Mouse (Mus musculus): ENCODE data around the gene Actr5. TPM values are rescaled to one million over a fixed set of nuclear protein-coding genes. Genes with fewer than 3 reads are reported as not detected.
A peak's percentile ranks its signal among the peaks of the same experiment; 100 is the strongest.

Actr5 gene
- polyA plus RNA-seq, 1 experiment from 2014 or later: 10.9 TPM

DNA sequence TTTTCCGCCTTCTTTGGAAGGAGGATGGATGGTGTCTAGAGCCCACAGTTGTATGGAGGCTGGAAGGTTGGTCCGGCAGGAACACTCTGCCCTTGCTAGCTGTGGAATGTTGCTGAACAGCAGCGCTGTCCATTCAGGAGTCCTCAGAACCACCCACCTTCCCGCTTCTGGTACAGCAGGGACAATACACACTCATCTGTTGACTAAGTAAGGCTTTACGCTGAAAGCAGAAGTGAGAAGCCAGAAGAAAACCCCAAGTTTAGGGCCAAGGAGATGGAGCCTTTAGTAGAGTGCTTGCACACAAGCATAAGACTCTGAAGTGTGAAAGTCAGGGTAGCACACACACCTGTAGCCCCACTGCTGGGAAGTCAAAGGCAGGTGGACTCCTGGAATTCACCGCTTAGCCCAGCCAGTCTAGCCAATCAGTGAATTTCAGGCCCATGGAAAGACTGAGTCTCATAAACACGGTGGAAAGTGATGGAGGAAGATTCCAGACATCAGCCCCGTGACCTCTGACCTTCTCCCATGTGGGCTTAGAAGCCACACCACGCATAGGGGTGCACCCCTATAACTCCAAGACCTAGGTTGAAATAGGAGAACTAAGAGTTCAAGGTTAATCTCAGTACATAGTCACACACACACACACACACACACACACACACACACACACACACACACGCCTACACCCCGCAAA, 57.8 kb downstream of the Actr5 start:
- peaks cover 58% of the 10 kb centered on the region for H3K4me1 ChIP-seq
- H3K4me2 ChIP-seq: no peak overlapping the region
- no peak overlapping the region for H3K4me3 ChIP-seq (replicated peaks)
- no peaks in the 10 kb centered on the region for H3K36me3 ChIP-seq
- H3K27ac ChIP-seq: peak overlapping the region; percentile 67
- H3K9me3 ChIP-seq (replicated peaks): no peaks in the 10 kb centered on the region
- no peak; the same call in 1 of the 2 replicates for ATAC-seq (replicated peaks; ENCODE audit: low FRiP score)
- H3K27me3 ChIP-seq: no peaks in the 10 kb centered on the region
- WGBS: 38% methylated on average over 11 of the region's 11 CpGs
- H3K9ac ChIP-seq: no peak overlapping the region

DNA sequence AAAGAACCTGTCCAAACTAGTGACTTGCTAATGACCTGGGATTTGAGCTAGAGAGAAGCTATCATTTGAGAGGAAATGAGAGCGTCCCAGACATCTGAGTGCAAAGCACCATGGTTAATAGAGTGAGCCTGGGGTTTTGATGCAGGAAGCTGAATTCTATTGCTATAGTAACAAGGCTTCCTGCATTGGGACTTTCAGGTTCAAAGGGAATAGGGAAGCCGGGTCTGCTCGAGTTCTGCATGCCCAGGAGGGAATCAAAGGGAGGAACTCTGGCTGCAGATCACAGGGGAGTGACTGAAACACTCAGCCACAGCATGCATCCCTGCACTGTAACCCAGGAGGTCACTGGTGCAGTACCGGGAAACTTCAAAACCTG, 58.3 kb downstream of the Actr5 start:
- no peak overlapping the region for H3K9ac ChIP-seq
- no peaks in the 10 kb centered on the region for H3K9me3 ChIP-seq (replicated peaks)
- 0 out of 2 replicates have a peak overlapping the region, but pooled peaks have one; percentile 7 for H3K4me2 ChIP-seq
- peak; percentile 17; the same call in 1 of the 2 replicates for ATAC-seq (replicated peaks; ENCODE audit: low FRiP score)
- no peak overlapping the region for H3K4me3 ChIP-seq (replicated peaks)
- H3K27ac ChIP-seq: peak overlapping the region; percentile 67
- peaks cover 59% of the 10 kb centered on the region for H3K4me1 ChIP-seq
- 5% methylated on average over 4 of the region's 4 CpGs for WGBS
- H3K27me3 ChIP-seq: no peaks in the 10 kb centered on the region
- H3K36me3 ChIP-seq: no peaks in the 10 kb centered on the region

DNA sequence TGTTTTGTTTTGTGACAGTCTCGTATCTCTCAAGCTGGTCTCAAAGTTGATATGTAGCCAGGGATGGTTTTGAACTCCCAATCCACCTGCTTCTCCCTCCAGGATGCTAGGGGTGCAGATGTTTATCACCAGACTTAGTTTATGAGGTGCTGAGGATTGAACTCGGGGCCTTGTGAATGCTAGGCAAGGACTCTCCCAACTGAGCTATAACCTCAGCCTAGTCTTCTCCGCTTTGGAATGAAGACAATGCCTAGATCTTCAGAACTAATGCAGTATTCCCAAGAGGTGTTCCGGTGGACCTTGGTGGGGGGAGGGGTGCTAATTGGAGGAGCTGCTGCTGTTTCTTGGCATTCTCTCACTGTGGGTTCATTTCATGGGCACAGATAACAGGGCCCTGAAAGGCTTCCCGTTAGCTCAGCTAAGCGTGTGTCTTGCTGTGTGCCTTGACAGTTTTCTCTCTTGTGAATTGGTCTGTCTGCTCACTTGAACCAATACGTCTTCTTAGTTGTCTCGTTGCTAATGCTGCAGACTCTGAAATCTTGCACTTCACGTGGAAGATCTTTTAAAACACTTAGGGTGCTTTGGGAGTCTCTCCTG, 59.7 kb downstream of the Actr5 start:
- no peak overlapping the region for H3K27ac ChIP-seq
- WGBS: 58% methylated on average over 9 of the region's 9 CpGs
- H3K4me3 ChIP-seq (replicated peaks): no peak overlapping the region
- H3K27me3 ChIP-seq: no peaks in the 10 kb centered on the region
- no peak overlapping the region for H3K9ac ChIP-seq
- no peaks in the 10 kb centered on the region for H3K9me3 ChIP-seq (replicated peaks)
- H3K36me3 ChIP-seq: no peaks in the 10 kb centered on the region
- ATAC-seq (replicated peaks; ENCODE audit: low FRiP score): no peak
- no peak overlapping the region for H3K4me2 ChIP-seq
- H3K4me1 ChIP-seq: peaks cover 72% of the 10 kb centered on the region

DNA sequence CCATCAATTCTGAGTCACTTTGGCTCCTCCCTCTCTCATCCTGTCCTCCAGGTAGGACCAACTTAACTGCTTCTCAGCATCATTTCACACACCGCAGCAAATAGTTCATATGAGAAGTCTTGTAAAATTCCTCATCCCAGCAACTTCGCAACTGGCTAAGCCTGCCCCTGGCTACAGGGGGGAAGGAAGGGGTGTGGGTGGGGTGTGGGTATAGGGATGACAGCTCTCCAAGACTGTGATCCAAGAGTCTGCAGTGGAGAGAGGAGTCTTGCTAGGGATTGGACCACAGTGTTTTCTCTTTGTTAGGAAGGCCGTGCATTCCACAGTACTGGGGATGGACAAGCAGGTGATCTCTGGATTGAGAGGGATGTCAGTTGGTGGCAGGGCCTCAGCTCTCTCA, 60.2 kb downstream of the Actr5 start:
- Histone ChIP-seq H3K4me3 (replicated peaks) (no peak overlapping the region), H3K9ac (no peak overlapping the region), H3K27ac (no peak overlapping the region), H3K4me1 (peaks cover 78% of the 10 kb centered on the region), H3K9me3 (replicated peaks) (no peaks in the 10 kb centered on the region), H3K36me3 (no peaks in the 10 kb centered on the region), H3K4me2 (no peak overlapping the region), H3K27me3 (no peaks in the 10 kb centered on the region)
- 44% methylated on average over 3 of the region's 3 CpGs for WGBS
- ATAC-seq (replicated peaks; ENCODE audit: low FRiP score): no peak

DNA sequence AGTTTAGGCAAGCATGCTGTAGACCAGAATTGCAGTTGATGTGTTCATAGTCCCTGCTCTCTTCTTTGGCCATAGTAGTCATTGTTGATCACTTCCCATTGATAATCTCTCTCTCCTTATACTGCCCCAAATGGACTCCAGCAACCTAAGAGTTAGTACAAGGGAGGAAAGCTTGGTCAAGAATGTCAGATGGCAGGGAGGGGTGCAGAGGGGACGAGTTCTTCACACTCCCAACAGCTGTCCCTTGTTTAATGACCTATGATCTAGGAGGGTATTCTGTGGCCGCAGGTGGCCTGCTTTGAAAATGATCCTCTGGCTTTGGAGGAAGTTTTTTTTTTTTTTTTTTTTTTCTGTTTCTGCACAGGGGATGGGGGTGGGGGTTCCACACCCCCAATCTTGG, 61.7 kb downstream of the Actr5 start:
- no peaks in the 10 kb centered on the region for H3K27me3 ChIP-seq
- H3K9ac ChIP-seq: no peak overlapping the region
- no peaks in the 10 kb centered on the region for H3K9me3 ChIP-seq (replicated peaks)
- H3K4me1 ChIP-seq: peaks cover 76% of the 10 kb centered on the region
- 0 out of 2 replicates have a peak, but pooled peaks have one; percentile 28 for ATAC-seq (replicated peaks; ENCODE audit: low FRiP score)
- WGBS: 18% methylated on average over 2 of the region's 2 CpGs
- no peak overlapping the region for H3K27ac ChIP-seq
- H3K4me2 ChIP-seq: no peak overlapping the region
- H3K4me3 ChIP-seq (replicated peaks): no peak overlapping the region
- H3K36me3 ChIP-seq: no peaks in the 10 kb centered on the region

DNA sequence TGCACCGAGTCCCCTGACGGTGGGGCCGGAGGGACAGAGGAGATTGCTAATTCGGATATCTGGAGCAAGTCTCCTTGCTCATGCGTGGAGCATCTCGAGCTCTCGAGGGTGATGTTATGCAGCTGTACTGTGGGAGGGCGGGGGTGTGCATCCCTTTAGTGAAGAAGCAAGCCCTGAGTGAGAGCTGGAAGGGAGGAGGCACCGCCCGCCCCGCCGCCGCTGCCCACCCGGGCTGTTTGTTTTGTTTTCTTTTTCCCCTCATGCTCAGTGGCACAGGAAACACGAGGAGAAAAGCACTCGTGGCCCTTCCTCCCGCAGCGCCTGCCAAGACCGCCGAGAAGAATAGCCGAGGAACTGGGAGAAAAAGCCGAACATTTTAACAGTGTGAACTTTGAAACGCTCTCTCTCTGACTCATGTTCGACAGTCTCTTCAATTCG, 63.1 kb downstream of the Actr5 start:
- no peaks in the 10 kb centered on the region for H3K27me3 ChIP-seq
- peaks cover 63% of the 10 kb centered on the region for H3K4me1 ChIP-seq
- H3K4me2 ChIP-seq: peak overlapping the region; percentile 53
- ATAC-seq (replicated peaks; ENCODE audit: low FRiP score): no peak
- H3K4me3 ChIP-seq (replicated peaks): peak overlapping the region; percentile 23
- no peak overlapping the region for H3K9ac ChIP-seq
- H3K27ac ChIP-seq: peak overlapping the region; percentile 66
- no peaks in the 10 kb centered on the region for H3K36me3 ChIP-seq
- 19% methylated on average over 25 of the region's 25 CpGs for WGBS
- no peaks in the 10 kb centered on the region for H3K9me3 ChIP-seq (replicated peaks)

MicroRNA genes within 50 kb of the gene (microRNA counts, 519-probe panel; counts per million panel counts)
- microRNA mmu-miR-3474: 2,080 counts per million, percentile 20 among the panel's probes with 10 or more counts

Small RNA genes lying within 50 kb of the gene (microRNA-seq; reads per million reads assigned to microRNA genes)
- gene Mir3474: 1.8 reads per million, percentile 6 among the genes with 10 or more reads in this experiment

Other genes starting within 250 kb of the Actr5 start
- gene Snhg11, start 249.2 kb upstream of the Actr5 start, polyA plus RNA-seq (2015; fragmentation: Nextera tagmentation; extraction: Ambion mirVana): 4.9 and 8.0 TPM in 2 replicates
- gene Ralgapb, start 215.0 kb upstream of the Actr5 start, polyA plus RNA-seq (2015; fragmentation: Nextera tagmentation; extraction: Ambion mirVana): 15.5 and 16.2 TPM in 2 replicates
- gene Adig, start 122.3 kb upstream of the Actr5 start, polyA plus RNA-seq (2015; fragmentation: Nextera tagmentation; extraction: Ambion mirVana): not detected in 2 replicates
- gene Arhgap40, start 112.1 kb upstream of the Actr5 start, polyA plus RNA-seq (2015; fragmentation: Nextera tagmentation; extraction: Ambion mirVana): 0.27 and 0.41 TPM in 2 replicates
- gene Slc32a1, start 14.1 kb upstream of the Actr5 start, polyA plus RNA-seq (2015; fragmentation: Nextera tagmentation; extraction: Ambion mirVana): 0.12 and 0.14 TPM in 2 replicates
- 14.9 and 15.3 TPM in 2 replicates for gene Ppp1r16b, start 40.5 kb downstream of the Actr5 start, polyA plus RNA-seq (2015; fragmentation: Nextera tagmentation; extraction: Ambion mirVana)
- gene Fam83d, start 143.2 kb downstream of the Actr5 start, polyA plus RNA-seq (2015; fragmentation: Nextera tagmentation; extraction: Ambion mirVana): 50.7 and 51.8 TPM in 2 replicates
- 17.7 and 18.0 TPM in 2 replicates for gene Dhx35, start 169.9 kb downstream of the Actr5 start, polyA plus RNA-seq (2015; fragmentation: Nextera tagmentation; extraction: Ambion mirVana)